ENCODE assay signal across 8 mouse cellular contexts in genomic region chr9:72133089-72133771, GRCm38 (mm10). TPM values are rescaled to one million over a fixed set of nuclear protein-coding genes. Genes with fewer than 3 reads are reported as not detected.
DNase-seq lines count a peak whose midpoint lies in the region; ATAC-seq and TF ChIP-seq lines count a peak whose summit lies in the region.

No protein-coding gene starts in this region.

- H3K36me3 ChIP-seq in E14TG2a.4 (ENCODE audit: insufficient read depth, low read length), result no peaks in the 10 kb centered on the region
- no peaks in the 10 kb centered on the region for H3K36me3 ChIP-seq in forebrain, embryonic 12.5 days (replicated peaks)
- no peaks in the 10 kb centered on the region for H3K36me3 ChIP-seq in heart, postnatal 0 days (replicated peaks; ENCODE audit: control insufficient read depth, insufficient read depth, low read length)
- no peaks in the 10 kb centered on the region for H3K36me3 ChIP-seq in neural tube, embryonic 14.5 days (ENCODE audit: control insufficient read depth, insufficient read depth, low read length)
- no peaks in the 10 kb centered on the region for H3K36me3 ChIP-seq in testis, adult 2 months (ENCODE audit: control insufficient read depth, insufficient read depth, low read length)

- peak overlapping the region; percentile 79 for H3K4me3 ChIP-seq in E14TG2a.4 (replicated peaks; ENCODE audit: low read length)
- H3K4me3 ChIP-seq in forebrain, embryonic 12.5 days (replicated peaks), result peak overlapping the region; percentile 65
- peak overlapping the region; percentile 64 for H3K4me3 ChIP-seq in heart, postnatal 0 days (ENCODE audit: low read depth, low read length)
- peak overlapping the region; percentile 64 for H3K4me3 ChIP-seq in neural tube, embryonic 14.5 days (ENCODE audit: low read depth, low read length)
- peak overlapping the region; percentile 70 for H3K4me3 ChIP-seq in testis, adult 2 months (ENCODE audit: control insufficient read depth, low read depth, low read length)

- peaks cover 11% of the 10 kb centered on the region; the same call in 1 of the 2 replicates for H3K9me3 ChIP-seq in E14TG2a.4 (ENCODE audit: low read length)
- no peaks in the 10 kb centered on the region for H3K9me3 ChIP-seq in forebrain, embryonic 12.5 days
- H3K9me3 ChIP-seq in heart, postnatal 0 days (replicated peaks; ENCODE audit: control insufficient read depth, low read length), result no peaks in the 10 kb centered on the region
- no peaks in the 10 kb centered on the region for H3K9me3 ChIP-seq in neural tube, embryonic 14.5 days (ENCODE audit: control insufficient read depth, low read length)

- peak overlapping the region; percentile 94 for H3K27ac ChIP-seq in forebrain, embryonic 12.5 days
- H3K27ac ChIP-seq in heart, postnatal 0 days (ENCODE audit: low read depth), result peak overlapping the region; percentile 93
- peak overlapping the region; percentile 93 for H3K27ac ChIP-seq in neural tube, embryonic 14.5 days (ENCODE audit: low read depth, low read length)
- peak overlapping the region; percentile 83 for H3K27ac ChIP-seq in testis, adult 2 months (ENCODE audit: control insufficient read depth, insufficient read depth, low read depth, low read length)

- WGBS in forebrain, embryonic 12.5 days, result 2% methylated on average over 53 of the region's 56 CpGs
- 1% methylated on average over 51 of the region's 56 CpGs for WGBS in heart, postnatal 0 days
- 2% methylated on average over 46 of the region's 56 CpGs for WGBS in neural tube, embryonic 14.5 days

- H3K27me3 ChIP-seq in E14TG2a.4 (ENCODE audit: insufficient read depth, low read length), result peaks cover 89% of the 10 kb centered on the region
- H3K27me3 ChIP-seq in forebrain, embryonic 12.5 days, result peaks cover 3% of the 10 kb centered on the region; the same call in 1 of the 2 replicates
- no peaks in the 10 kb centered on the region for H3K27me3 ChIP-seq in heart, postnatal 0 days (ENCODE audit: control insufficient read depth, insufficient read depth, low read length)
- H3K27me3 ChIP-seq in neural tube, embryonic 14.5 days (ENCODE audit: control insufficient read depth, insufficient read depth, low read length), result no peaks in the 10 kb centered on the region
- no peaks in the 10 kb centered on the region for H3K27me3 ChIP-seq in testis, adult 2 months (ENCODE audit: control insufficient read depth, insufficient read depth, low read length)

- H3K9ac ChIP-seq in forebrain, embryonic 12.5 days, result peak overlapping the region; percentile 88
- peak overlapping the region; percentile 75 for H3K9ac ChIP-seq in heart, postnatal 0 days (replicated peaks; ENCODE audit: low read depth, low read length)
- H3K9ac ChIP-seq in neural tube, embryonic 14.5 days (replicated peaks; ENCODE audit: low read depth, low read length), result peak overlapping the region; percentile 94

- H3K4me2 ChIP-seq in forebrain, embryonic 12.5 days, result peak overlapping the region; percentile 86
- H3K4me2 ChIP-seq in heart, postnatal 0 days (ENCODE audit: low read depth, low read length), result peak overlapping the region; percentile 81
- peak overlapping the region; percentile 76 for H3K4me2 ChIP-seq in neural tube, embryonic 14.5 days (ENCODE audit: low read depth, low read length)

- TF ChIP-seq CTCF in E14TG2a.4 (conservative IDR thresholded peaks at IDR 0.05; ENCODE audit: low read length), result no peak
- no peak for TF ChIP-seq CTCF in heart, postnatal 0 days (IDR thresholded peaks at IDR 0.05; ENCODE audit: low read depth)
- TF ChIP-seq CTCF in testis, adult 2 months (IDR thresholded peaks at IDR 0.05; ENCODE audit: control insufficient read depth, insufficient read depth, insufficient replicate concordance, low read depth, low read length), result no peak

- H3K4me1 ChIP-seq in E14TG2a.4 (replicated peaks; ENCODE audit: low read depth, low read length), result peaks cover 21% of the 10 kb centered on the region
- H3K4me1 ChIP-seq in forebrain, embryonic 12.5 days, result peaks cover 8% of the 10 kb centered on the region
- H3K4me1 ChIP-seq in heart, postnatal 0 days (ENCODE audit: control insufficient read depth, insufficient read depth), result peaks cover 7% of the 10 kb centered on the region; the same call in 1 of the 2 replicates
- H3K4me1 ChIP-seq in neural tube, embryonic 14.5 days (ENCODE audit: control insufficient read depth, insufficient read depth, low read length), result no peaks in the 10 kb centered on the region; the same call in 1 of the 2 replicates
- H3K4me1 ChIP-seq in testis, adult 2 months (ENCODE audit: control insufficient read depth, insufficient read depth, low read length), result no peaks in the 10 kb centered on the region; the same call in none of the 2 replicates

- ATAC-seq in forebrain, embryonic 12.5 days (ENCODE audit: low FRiP score), result peak; percentile 93
- peak; percentile 96 for ATAC-seq in heart, postnatal 0 days (ENCODE audit: insufficient read depth, low read depth)
- ATAC-seq in neural tube, embryonic 14.5 days (ENCODE audit: low read depth), result peak; percentile 92

- no peak for TF ChIP-seq EP300 in heart, postnatal 0 days (IDR thresholded peaks at IDR 0.05; ENCODE audit: low read depth)

- TF ChIP-seq POLR2A in testis, adult 2 months (IDR thresholded peaks at IDR 0.05; ENCODE audit: control insufficient read depth, low read depth, low read length), result no peak; the same call in 1 of the 2 replicates

- DNase-seq in c-Kit-positive CD71-positive TER-119-negative erythroid progenitor cells, embryonic 14.5 days (ENCODE audit: low read depth), result peak; percentile 56
- DNase-seq in heart, postnatal 0 days (ENCODE audit: low spot score), result peak; percentile 88
- peak; percentile 92 to 96 for DNase-seq in kidney, postnatal 4 days
- peak; percentile 91 to 92 for DNase-seq in lung, adult 18-20 months

RNA-seq across cellular contexts. Expression of gene Tcf12, which starts 21.6 kb away (rescaled TPM):
- polyA plus RNA-seq in forebrain, embryonic 12.5 days (2016; fragmentation: Nextera tagmentation; extraction: Ambion mirVana), result 106 and 112 TPM in 2 replicates
- 55.2 and 69.4 TPM in 2 replicates for total RNA-seq in heart, postnatal 0 days (2014; rRNA removed; ENCODE audit: low replicate concordance)
- 14.3 and 14.8 TPM in 2 replicates for polyA plus RNA-seq in heart, postnatal 0 days (2015; fragmentation: Nextera tagmentation; extraction: Ambion mirVana)
- 74.1 and 93.6 TPM in 2 replicates for polyA plus RNA-seq in neural tube, embryonic 14.5 days (2014; fragmentation: Nextera tagmentation; extraction: Ambion mirVana)
- polyA plus RNA-seq in testis, adult 2 months (2012; rRNA removed), result 17.4 and 20.0 TPM in 2 replicates

Comparison
In these comparisons a context has a peak if more than half of its experiments do, and no peak if none do; other contexts are left out.
1. Peak in every context shown above with its lines: DNase-seq, ATAC-seq, H3K4me3 ChIP-seq and H3K27ac ChIP-seq.